Mouse (Mus musculus) NIH3T3 (cell line): ENCODE measurements at regions not wholly inside any gene's neighbourhood (a gene's known extent, or its start where the extent isn't known, plus 50 kb on each side); places are given as distances from the start of the nearest gene placed in this dataset.

Experiments used
- DNase-seq: peaks from one replicate; pipeline ENCODE4 v3.0.0-alpha.2; 2012; ENCODE audit warnings: low read depth

- DNase-seq, result no peak
Measured at GRCm38 (mm10) chr17:83135441-83136120, 79.5 kb upstream of the Pkdcc start.

GRCm38 (mm10) chr17:83136267-83136666 is 78.8 kb upstream of the Pkdcc start:
- no peak for DNase-seq

- DNase-seq, result no peak
Measured at GRCm38 (mm10) chr17:83137720-83138119, 77.4 kb upstream of the Pkdcc start.

GRCm38 (mm10) chr17:83138493-83139417 is 76.3 kb upstream of the Pkdcc start:
- DNase-seq, result peak; percentile 82

GRCm38 (mm10) chr17:83148371-83148929 is 66.6 kb upstream of the Pkdcc start:
- DNase-seq, result peak; percentile 56

- no peak for DNase-seq
Measured at GRCm38 (mm10) chr17:83149336-83149735, 65.8 kb upstream of the Pkdcc start.

- no peak for DNase-seq
Measured at GRCm38 (mm10) chr17:83155106-83155505, 60.0 kb upstream of the Pkdcc start.

- DNase-seq, result no peak
Measured at GRCm38 (mm10) chr17:83156682-83157081, 58.4 kb upstream of the Pkdcc start.

GRCm38 (mm10) chr17:83158053-83158452 is 57.0 kb upstream of the Pkdcc start:
- DNase-seq, result no peak

GRCm38 (mm10) chr17:83158652-83159051 is 56.4 kb upstream of the Pkdcc start:
- DNase-seq, result no peak

- peak; percentile 48 for DNase-seq
Measured at GRCm38 (mm10) chr17:83159634-83160033, 55.5 kb upstream of the Pkdcc start.

GRCm38 (mm10) chr17:83160296-83160695 is 54.8 kb upstream of the Pkdcc start:
- no peak for DNase-seq

- no peak for DNase-seq
Measured at GRCm38 (mm10) chr17:83161731-83162130, 53.4 kb upstream of the Pkdcc start.

- DNase-seq, result no peak
Measured at GRCm38 (mm10) chr17:83163952-83164560, 51.0 kb upstream of the Pkdcc start.

- DNase-seq, result no peak
Measured at GRCm38 (mm10) chr17:83164728-83165127, 50.4 kb upstream of the Pkdcc start.

- DNase-seq, result no peak
Measured at GRCm38 (mm10) chr17:83165140-83165539, 50.0 kb upstream of the Pkdcc start.
